18 mouse cellular contexts compared by ENCODE assay signal in genomic region chr16:87188737-87189136, GRCm38 (mm10).
DNase-seq lines count a peak whose midpoint lies in the region; ATAC-seq lines count a peak whose summit lies in the region.
"Had no signal": no experiment of that assay in that cellular context is flagged by ENCODE, and none has a peak within 500 bp of the region (broad histone marks: within the 10 kb centered on the region; RNA-seq: fewer than 3 reads in every experiment).

No protein-coding gene starts in this region.

- H3K9ac ChIP-seq in midbrain, embryonic 11.5 days (ENCODE audit: low read length) = no peak overlapping the region
- no peak overlapping the region for H3K9ac ChIP-seq in midbrain, embryonic 16.5 days (ENCODE audit: low read depth, low read length)
- H3K9ac ChIP-seq: embryonic facial prominence, embryonic 12.5 days; forebrain, embryonic 13.5 days; forebrain, embryonic 15.5 days; forebrain, postnatal 0 days had no signal

- H3K27me3 ChIP-seq in midbrain, embryonic 11.5 days (ENCODE audit: control insufficient read depth, insufficient read depth, low read length) = no peaks in the 10 kb centered on the region
- no peaks in the 10 kb centered on the region for H3K27me3 ChIP-seq in midbrain, embryonic 16.5 days (ENCODE audit: control insufficient read depth, insufficient read depth, low read depth, low read length)
- H3K27me3 ChIP-seq: embryonic facial prominence, embryonic 12.5 days; forebrain, embryonic 13.5 days; forebrain, embryonic 15.5 days had no signal

- no peak overlapping the region for H3K4me3 ChIP-seq in midbrain, embryonic 11.5 days (ENCODE audit: low read depth, low read length)
- no peak overlapping the region for H3K4me3 ChIP-seq in midbrain, embryonic 16.5 days (ENCODE audit: low read depth, low read length)
- H3K4me3 ChIP-seq: embryonic facial prominence, embryonic 10.5 days; embryonic facial prominence, embryonic 12.5 days; forebrain, embryonic 13.5 days; forebrain, embryonic 15.5 days had no signal

- 79% methylated on average over 2 of the region's 2 CpGs for WGBS in midbrain, embryonic 11.5 days
- WGBS in midbrain, embryonic 16.5 days = 81% methylated on average over 2 of the region's 2 CpGs

- H3K9me3 ChIP-seq in midbrain, embryonic 11.5 days (ENCODE audit: control insufficient read depth, low read length) = no peaks in the 10 kb centered on the region
- no peaks in the 10 kb centered on the region for H3K9me3 ChIP-seq in midbrain, embryonic 16.5 days (replicated peaks; ENCODE audit: control insufficient read depth, low read length, poor library complexity, severe bottlenecking)
- H3K9me3 ChIP-seq: embryonic facial prominence, embryonic 10.5 days; embryonic facial prominence, embryonic 12.5 days; forebrain, embryonic 13.5 days; forebrain, embryonic 15.5 days had no signal

- no peak overlapping the region for H3K4me2 ChIP-seq in midbrain, embryonic 11.5 days
- no peak overlapping the region for H3K4me2 ChIP-seq in midbrain, embryonic 16.5 days (ENCODE audit: low read length)
- H3K4me2 ChIP-seq: embryonic facial prominence, embryonic 12.5 days; forebrain, embryonic 13.5 days; forebrain, embryonic 15.5 days had no signal

- no peaks in the 10 kb centered on the region for H3K4me1 ChIP-seq in midbrain, embryonic 11.5 days (ENCODE audit: control insufficient read depth, insufficient read depth, low read length)
- H3K4me1 ChIP-seq in midbrain, embryonic 16.5 days (ENCODE audit: control insufficient read depth, insufficient read depth, low read length) = no peaks in the 10 kb centered on the region
- H3K4me1 ChIP-seq: embryonic facial prominence, embryonic 10.5 days; embryonic facial prominence, embryonic 12.5 days; forebrain, embryonic 13.5 days; forebrain, embryonic 15.5 days had no signal

- no peak for ATAC-seq in midbrain, embryonic 11.5 days (ENCODE audit: low FRiP score)
- no peak for ATAC-seq in midbrain, embryonic 16.5 days
- ATAC-seq: forebrain, embryonic 13.5 days; forebrain, embryonic 15.5 days; forebrain, postnatal 0 days had no signal

- no peaks in the 10 kb centered on the region for H3K36me3 ChIP-seq in midbrain, embryonic 11.5 days (ENCODE audit: control insufficient read depth, insufficient read depth, low read length)
- no peaks in the 10 kb centered on the region for H3K36me3 ChIP-seq in midbrain, embryonic 16.5 days (ENCODE audit: control insufficient read depth, insufficient read depth, low read length)
- H3K36me3 ChIP-seq: embryonic facial prominence, embryonic 10.5 days; embryonic facial prominence, embryonic 12.5 days; forebrain, embryonic 15.5 days had no signal

- DNase-seq in midbrain, embryonic 11.5 days (ENCODE audit: low spot score, missing footprints) = peak; percentile 8
- DNase-seq in brain, adult 2 months (ENCODE audit: low read depth, low spot score) = peak; percentile 36
- DNase-seq in telencephalon, adult 2 months (ENCODE audit: low read depth, low spot score) = peak; percentile 17
- no peak for DNase-seq in lung, postnatal 4 days
- DNase-seq: adrenal gland, adult 2 months; adrenal gland, postnatal 10 days; adrenal gland, postnatal 25 days; cerebellum, adult 11-12 months; cerebellum, adult 2 months; cerebellum, adult 9-10 months; cerebellum, postnatal 10 days; cerebellum, postnatal 25 days; forebrain, postnatal 0 days had no signal

- no peak overlapping the region for H3K27ac ChIP-seq in midbrain, embryonic 11.5 days (ENCODE audit: low read depth, low read length)
- no peak overlapping the region for H3K27ac ChIP-seq in midbrain, embryonic 16.5 days (ENCODE audit: low read length)
- H3K27ac ChIP-seq: embryonic facial prominence, embryonic 10.5 days; embryonic facial prominence, embryonic 12.5 days; forebrain, embryonic 13.5 days; forebrain, embryonic 15.5 days had no signal

Comparison
In these comparisons a context has a peak if more than half of its experiments do, and no peak if none do; other contexts are left out.
1. DNase-seq: peak in midbrain, embryonic 11.5 days (single experiment), brain, adult 2 months (single experiment) and telencephalon, adult 2 months (single experiment); none in lung, postnatal 4 days (0 of 2).